ENCODE assay signal across 15 mouse cellular contexts in the genomic region with DNA sequence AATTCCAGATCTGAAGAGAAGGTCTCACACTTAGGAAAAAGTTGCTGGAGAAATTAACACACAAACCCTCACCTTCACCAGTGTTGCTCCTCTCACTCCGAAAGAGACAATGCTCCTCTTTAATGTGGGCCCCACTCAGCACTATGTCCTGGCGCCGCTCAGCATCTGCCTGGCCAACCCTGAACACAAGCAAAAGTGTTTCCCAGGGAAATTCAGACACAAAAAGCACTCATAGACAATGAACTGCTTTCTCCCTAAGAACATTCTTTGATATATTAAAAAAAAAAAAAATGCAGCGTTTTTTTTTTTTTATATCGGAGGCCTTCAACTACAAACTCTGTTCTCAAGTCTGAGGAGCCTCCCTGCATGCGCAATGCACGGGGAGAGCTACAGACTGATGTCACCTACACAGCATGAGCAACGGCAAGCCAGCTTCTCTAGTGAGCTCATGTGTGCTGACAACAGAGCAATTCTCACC.
DNase-seq lines count a peak whose midpoint lies in the region; ATAC-seq and TF ChIP-seq lines count a peak whose summit lies in the region.
"Had no signal": no experiment of that assay in that cellular context is flagged by ENCODE, and none has a peak within 500 bp of the region (broad histone marks: within the 10 kb centered on the region; RNA-seq: fewer than 3 reads in every experiment).

No protein-coding gene starts in this region.

- H3K27ac ChIP-seq in neural tube, embryonic 11.5 days (ENCODE audit: low read depth, low read length), result peak overlapping the region; percentile 72
- H3K27ac ChIP-seq in forebrain, embryonic 12.5 days, result peak overlapping the region; percentile 82
- peak overlapping the region; percentile 73 for H3K27ac ChIP-seq in hindbrain, postnatal 0 days
- H3K27ac ChIP-seq in neural tube, embryonic 15.5 days (replicated peaks), result peak overlapping the region; percentile 71
- no peak overlapping the region for H3K27ac ChIP-seq in lung, postnatal 0 days (ENCODE audit: low read length)
- H3K27ac ChIP-seq: heart, embryonic 13.5 days; limb, embryonic 10.5 days had no signal

- peak; percentile 54 for DNase-seq in neural tube, embryonic 11.5 days (ENCODE audit: low spot score)
- no peak for DNase-seq in neural tube, embryonic 10.5 days (ENCODE audit: extremely low spot score, low spot score)
- peak; percentile 66 for DNase-seq in hindbrain, postnatal 0 days (ENCODE audit: low spot score)
- DNase-seq in adrenal gland, adult 18-20 months (ENCODE audit: low spot score in 2 of 2), result no peak
- DNase-seq in lung, postnatal 0 days (ENCODE audit: low spot score), result no peak
- DNase-seq in thymus, postnatal 4 days, result no peak
- DNase-seq: cerebellum, adult 11 months; kidney, adult 18-20 months; lung, adult 18-20 months had no signal

- no peak overlapping the region for H3K4me2 ChIP-seq in neural tube, embryonic 11.5 days (ENCODE audit: low read depth)
- H3K4me2 ChIP-seq in forebrain, embryonic 12.5 days, result peak overlapping the region; percentile 21; the same call in 1 of the 2 replicates
- H3K4me2 ChIP-seq in hindbrain, postnatal 0 days (ENCODE audit: low read depth, low read length), result no peak overlapping the region
- H3K4me2 ChIP-seq in neural tube, embryonic 15.5 days, result no peak overlapping the region
- H3K4me2 ChIP-seq in lung, postnatal 0 days (replicated peaks; ENCODE audit: low read depth, low read length), result no peak overlapping the region
- H3K4me2 ChIP-seq: heart, embryonic 13.5 days had no signal

- no peak; the same call in 1 of the 2 replicates for ATAC-seq in neural tube, embryonic 11.5 days (ENCODE audit: insufficient read depth, low FRiP score, low TSS enrichment)
- peak; percentile 78 for ATAC-seq in forebrain, embryonic 12.5 days (ENCODE audit: low FRiP score)
- peak; percentile 83 for ATAC-seq in hindbrain, postnatal 0 days
- ATAC-seq in neural tube, embryonic 15.5 days (ENCODE audit: low FRiP score), result no peak
- ATAC-seq in lung, postnatal 0 days, result no peak
- ATAC-seq: activated CD4-positive, CD25-positive, alpha-beta regulatory T cell, adult 4 months had no signal

- H3K9me3 ChIP-seq in neural tube, embryonic 11.5 days (ENCODE audit: control insufficient read depth, low read length), result no peaks in the 10 kb centered on the region
- no peaks in the 10 kb centered on the region for H3K9me3 ChIP-seq in forebrain, embryonic 12.5 days
- H3K9me3 ChIP-seq in hindbrain, postnatal 0 days (ENCODE audit: low read length), result no peaks in the 10 kb centered on the region
- H3K9me3 ChIP-seq in neural tube, embryonic 15.5 days (replicated peaks), result no peaks in the 10 kb centered on the region
- no peaks in the 10 kb centered on the region for H3K9me3 ChIP-seq in lung, postnatal 0 days (ENCODE audit: low read length)
- H3K9me3 ChIP-seq: heart, embryonic 13.5 days; limb, embryonic 10.5 days had no signal

- H3K4me3 ChIP-seq in neural tube, embryonic 11.5 days (ENCODE audit: low read depth, low read length), result no peak overlapping the region
- no peak overlapping the region for H3K4me3 ChIP-seq in forebrain, embryonic 12.5 days (replicated peaks)
- H3K4me3 ChIP-seq in hindbrain, postnatal 0 days (ENCODE audit: low read length), result no peak overlapping the region
- H3K4me3 ChIP-seq in neural tube, embryonic 15.5 days (replicated peaks), result no peak overlapping the region
- no peak overlapping the region for H3K4me3 ChIP-seq in lung, postnatal 0 days (ENCODE audit: low read depth, low read length)
- H3K4me3 ChIP-seq: erythroblast, embryonic 14.5 days; heart, embryonic 13.5 days; limb, embryonic 10.5 days had no signal

- no peak for TF ChIP-seq EP300 in lung, postnatal 0 days (IDR thresholded peaks at IDR 0.05)

- no peak for TF ChIP-seq CTCF in hindbrain, postnatal 0 days (IDR thresholded peaks at IDR 0.05; ENCODE audit: low read depth)
- no peak for TF ChIP-seq CTCF in lung, postnatal 0 days (IDR thresholded peaks at IDR 0.05)

- peaks cover 8% of the 10 kb centered on the region for H3K36me3 ChIP-seq in neural tube, embryonic 11.5 days (ENCODE audit: control insufficient read depth, insufficient read depth, low read length)
- peaks cover 69% of the 10 kb centered on the region for H3K36me3 ChIP-seq in forebrain, embryonic 12.5 days (replicated peaks)
- peaks cover 47% of the 10 kb centered on the region for H3K36me3 ChIP-seq in hindbrain, postnatal 0 days (ENCODE audit: insufficient read depth, low read length)
- H3K36me3 ChIP-seq in neural tube, embryonic 15.5 days, result peaks cover 78% of the 10 kb centered on the region
- peaks cover 36% of the 10 kb centered on the region; the same call in 1 of the 2 replicates for H3K36me3 ChIP-seq in lung, postnatal 0 days (ENCODE audit: insufficient read depth, low read length)

- H3K9ac ChIP-seq in neural tube, embryonic 11.5 days (ENCODE audit: low read length), result no peak overlapping the region
- H3K9ac ChIP-seq in forebrain, embryonic 12.5 days, result no peak overlapping the region
- H3K9ac ChIP-seq in hindbrain, postnatal 0 days (replicated peaks; ENCODE audit: low read length), result no peak overlapping the region
- H3K9ac ChIP-seq in neural tube, embryonic 15.5 days (replicated peaks), result no peak overlapping the region
- H3K9ac ChIP-seq in lung, postnatal 0 days (replicated peaks; ENCODE audit: low read depth), result no peak overlapping the region
- H3K9ac ChIP-seq: heart, embryonic 13.5 days had no signal

- H3K4me1 ChIP-seq in neural tube, embryonic 11.5 days (ENCODE audit: control insufficient read depth, insufficient read depth, low read length), result peaks cover 12% of the 10 kb centered on the region
- H3K4me1 ChIP-seq in forebrain, embryonic 12.5 days, result peaks cover 26% of the 10 kb centered on the region
- H3K4me1 ChIP-seq in hindbrain, postnatal 0 days (ENCODE audit: insufficient read depth, low read length), result no peaks in the 10 kb centered on the region
- H3K4me1 ChIP-seq in neural tube, embryonic 15.5 days, result peaks cover 3% of the 10 kb centered on the region; the same call in 1 of the 2 replicates
- no peaks in the 10 kb centered on the region for H3K4me1 ChIP-seq in lung, postnatal 0 days (ENCODE audit: insufficient read depth, low read depth, low read length)
- H3K4me1 ChIP-seq: heart, embryonic 13.5 days; limb, embryonic 10.5 days had no signal

- 33% methylated on average over 8 of the region's 8 CpGs for WGBS in neural tube, embryonic 11.5 days
- WGBS in forebrain, embryonic 12.5 days, result 12% methylated on average over 8 of the region's 8 CpGs
- 17% methylated on average over 8 of the region's 8 CpGs for WGBS in hindbrain, postnatal 0 days
- WGBS in neural tube, embryonic 15.5 days, result 16% methylated on average over 8 of the region's 8 CpGs
- 63% methylated on average over 8 of the region's 8 CpGs for WGBS in lung, postnatal 0 days

- H3K27me3 ChIP-seq in neural tube, embryonic 11.5 days (ENCODE audit: control insufficient read depth, insufficient read depth, low read length), result no peaks in the 10 kb centered on the region
- H3K27me3 ChIP-seq in forebrain, embryonic 12.5 days, result no peaks in the 10 kb centered on the region
- no peaks in the 10 kb centered on the region for H3K27me3 ChIP-seq in hindbrain, postnatal 0 days (ENCODE audit: insufficient read depth, low read length)
- H3K27me3 ChIP-seq in neural tube, embryonic 15.5 days (replicated peaks), result no peaks in the 10 kb centered on the region
- H3K27me3 ChIP-seq in lung, postnatal 0 days (replicated peaks; ENCODE audit: insufficient read depth, low read length), result no peaks in the 10 kb centered on the region
- H3K27me3 ChIP-seq: heart, embryonic 13.5 days had no signal

Comparison
In these comparisons a context has a peak if more than half of its experiments do, and no peak if none do; other contexts are left out.
1. DNase-seq: peak in neural tube, embryonic 11.5 days (single experiment) and hindbrain, postnatal 0 days (single experiment); none in neural tube, embryonic 10.5 days (single experiment), adrenal gland, adult 18-20 months (0 of 2), lung, postnatal 0 days (single experiment) and thymus, postnatal 4 days (single experiment).
2. ATAC-seq: peak in forebrain, embryonic 12.5 days (single experiment) and hindbrain, postnatal 0 days (single experiment); none in neural tube, embryonic 11.5 days (single experiment), neural tube, embryonic 15.5 days (single experiment) and lung, postnatal 0 days (single experiment).